ENCODE assay signal across 35 mouse cellular contexts in the genomic region with DNA sequence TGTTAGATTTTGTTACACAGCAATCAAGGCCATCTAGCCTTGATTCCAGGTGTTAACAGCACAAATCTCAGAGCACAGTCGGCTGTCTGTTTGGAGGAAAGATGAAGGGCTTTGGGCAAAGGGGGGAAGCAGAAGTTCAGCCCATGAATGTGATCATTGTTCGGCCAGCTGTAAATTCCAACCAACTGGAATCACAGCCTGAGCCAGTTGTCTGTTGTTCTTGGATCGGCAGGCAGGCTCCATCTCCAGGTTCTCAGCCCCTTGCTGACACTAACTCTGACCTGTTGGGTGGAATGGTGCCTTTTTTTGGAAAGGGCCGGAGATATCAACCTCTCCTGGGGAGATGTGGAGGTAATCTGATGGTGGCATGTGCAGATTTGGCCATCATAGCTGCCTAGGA. TPM values are rescaled to one million over a fixed set of nuclear protein-coding genes. Genes with fewer than 3 reads are reported as not detected.
DNase-seq lines count a peak whose midpoint lies in the region; ATAC-seq lines count a peak whose summit lies in the region.
"Had no signal": no experiment of that assay in that cellular context is flagged by ENCODE, and none has a peak within 500 bp of the region (broad histone marks: within the 10 kb centered on the region; RNA-seq: fewer than 3 reads in every experiment).

No protein-coding gene starts in this region.

- DNase-seq in embryonic facial prominence, embryonic 14.5 days (ENCODE audit: low spot score), result peak; percentile 10
- DNase-seq in embryonic facial prominence, embryonic 10.5 days (ENCODE audit: low spot score), result no peak
- DNase-seq in heart, postnatal 10 days, result peak; percentile 12
- DNase-seq in heart, postnatal 25 days (ENCODE audit: low spot score), result no peak
- peak; percentile 27 for DNase-seq in 3T3-L1 (ENCODE audit: low read depth, low spot score)
- peak; percentile 36 for DNase-seq in mesoderm, embryonic 11.5 days (ENCODE audit: low read depth, low spot score)
- DNase-seq in lung, postnatal 25 days (ENCODE audit: low spot score), result no peak
- DNase-seq: adrenal gland, adult 8-10 months; adrenal gland, postnatal 25 days; cerebellum, adult 11-12 months; cerebellum, adult 8-10 months; cerebellum, postnatal 14 days; embryo, embryonic 11 days; forebrain, postnatal 0 days; gastrocnemius, adult 2 months; gastrocnemius, postnatal 14 days; heart, adult 2 months; heart, postnatal 14 days; kidney, adult 2 months had no signal

- H3K9me3 ChIP-seq in embryonic facial prominence, embryonic 14.5 days (ENCODE audit: control insufficient read depth, low read length), result no peaks in the 10 kb centered on the region
- H3K9me3 ChIP-seq in embryonic facial prominence, embryonic 10.5 days, result no peaks in the 10 kb centered on the region
- H3K9me3 ChIP-seq: embryonic facial prominence, embryonic 15.5 days; heart, embryonic 15.5 days; hindbrain, embryonic 12.5 days; hindbrain, embryonic 15.5 days had no signal

- H3K27ac ChIP-seq in embryonic facial prominence, embryonic 14.5 days (replicated peaks; ENCODE audit: low read depth, low read length), result no peak overlapping the region
- H3K27ac ChIP-seq in embryonic facial prominence, embryonic 10.5 days (replicated peaks), result no peak overlapping the region
- H3K27ac ChIP-seq: embryonic facial prominence, embryonic 15.5 days; gastrocnemius, adult 2 months; heart, adult 2 months; heart, embryonic 15.5 days; hindbrain, embryonic 12.5 days; hindbrain, embryonic 15.5 days had no signal

- no peak for ATAC-seq in embryonic facial prominence, embryonic 14.5 days (ENCODE audit: low read depth)
- ATAC-seq: activated CD4-positive, CD25-positive, alpha-beta regulatory T cell, adult 4 months; forebrain, embryonic 14.5 days; forebrain, postnatal 0 days; intestine, postnatal 0 days had no signal

- H3K4me1 ChIP-seq in embryonic facial prominence, embryonic 14.5 days (ENCODE audit: control insufficient read depth, insufficient read depth, low read length), result 0 out of 2 replicates have a peak, but pooled peaks cover 7% of the 10 kb centered on the region
- no peaks in the 10 kb centered on the region for H3K4me1 ChIP-seq in embryonic facial prominence, embryonic 10.5 days
- H3K4me1 ChIP-seq: embryonic facial prominence, embryonic 15.5 days; hindbrain, embryonic 12.5 days; hindbrain, embryonic 15.5 days had no signal

- intact Hi-C loops in heart, postnatal 10 days (cut with DNase I), result no loop called here
- intact Hi-C loops in heart, postnatal 25 days (cut with DNase I), result no loop called here

- H3K36me3 ChIP-seq in embryonic facial prominence, embryonic 14.5 days (ENCODE audit: control insufficient read depth, insufficient read depth, low read length), result no peaks in the 10 kb centered on the region
- H3K36me3 ChIP-seq in embryonic facial prominence, embryonic 10.5 days (replicated peaks), result no peaks in the 10 kb centered on the region
- H3K36me3 ChIP-seq: embryonic facial prominence, embryonic 15.5 days; heart, embryonic 15.5 days; hindbrain, embryonic 12.5 days; hindbrain, embryonic 15.5 days had no signal

- WGBS in embryonic facial prominence, embryonic 14.5 days, result 39% methylated on average over 4 of the region's 4 CpGs
- WGBS in embryonic facial prominence, embryonic 10.5 days, result 52% methylated on average over 4 of the region's 4 CpGs

- H3K4me2 ChIP-seq in embryonic facial prominence, embryonic 14.5 days (ENCODE audit: low read depth, low read length), result no peak overlapping the region
- H3K4me2 ChIP-seq: embryonic facial prominence, embryonic 15.5 days; heart, embryonic 11.5 days; heart, embryonic 15.5 days; hindbrain, embryonic 12.5 days; hindbrain, embryonic 15.5 days had no signal

- H3K4me3 ChIP-seq in embryonic facial prominence, embryonic 14.5 days (ENCODE audit: low read depth, low read length), result no peak overlapping the region
- H3K4me3 ChIP-seq in embryonic facial prominence, embryonic 10.5 days, result no peak overlapping the region
- H3K4me3 ChIP-seq: embryonic facial prominence, embryonic 15.5 days; gastrocnemius, adult 2 months; heart, adult 2 months; heart, embryonic 15.5 days; hindbrain, embryonic 12.5 days; hindbrain, embryonic 15.5 days had no signal

- H3K27me3 ChIP-seq in embryonic facial prominence, embryonic 14.5 days (replicated peaks; ENCODE audit: control insufficient read depth, insufficient read depth, low read length), result no peaks in the 10 kb centered on the region
- H3K27me3 ChIP-seq in embryonic facial prominence, embryonic 10.5 days (replicated peaks; ENCODE audit: low read depth, poor library complexity, severe bottlenecking), result no peaks in the 10 kb centered on the region
- H3K27me3 ChIP-seq: embryonic facial prominence, embryonic 15.5 days; heart, embryonic 15.5 days; hindbrain, embryonic 12.5 days; hindbrain, embryonic 15.5 days had no signal

- H3K9ac ChIP-seq in embryonic facial prominence, embryonic 14.5 days (ENCODE audit: low read depth, low read length), result no peak overlapping the region
- H3K9ac ChIP-seq: embryonic facial prominence, embryonic 15.5 days; forebrain, postnatal 0 days; heart, embryonic 15.5 days; hindbrain, embryonic 12.5 days; hindbrain, embryonic 15.5 days had no signal

RNA-seq across cellular contexts. Expression of a gene that starts 28.6 kb away (rescaled TPM):
- polyA plus RNA-seq in embryonic facial prominence, embryonic 14.5 days (2014; fragmentation: Nextera tagmentation; extraction: Ambion mirVana), result 12.2 and 14.3 TPM in 2 replicates
- 12.9 and 14.8 TPM in 2 replicates for polyA plus RNA-seq in embryonic facial prominence, embryonic 10.5 days (2016; fragmentation: Nextera tagmentation; extraction: Ambion mirVana)
- total RNA-seq in heart, postnatal 10 days (2021), result 10 to 100 TPM; 30.7 to 35.7 TPM
- total RNA-seq in heart, postnatal 25 days (2021), result 10 to 100 TPM; 26.6 to 31.3 TPM

RNA-seq across cellular contexts. Expression of a gene that starts 47.8 kb away (rescaled TPM):
- not detected in 2 replicates for polyA plus RNA-seq in embryonic facial prominence, embryonic 14.5 days (2014; fragmentation: Nextera tagmentation; extraction: Ambion mirVana)
- not detected in 2 replicates for polyA plus RNA-seq in embryonic facial prominence, embryonic 10.5 days (2016; fragmentation: Nextera tagmentation; extraction: Ambion mirVana)
- total RNA-seq in heart, postnatal 10 days (2021), result not detected
- total RNA-seq in heart, postnatal 25 days (2021), result not detected
- total RNA-seq: adrenal gland, adult 8-10 months; adrenal gland, postnatal 25 days; ES-E14; forebrain, postnatal 0 days; gastrocnemius, adult 2 months; gastrocnemius, postnatal 14 days; gastrocnemius, postnatal 4 days; heart, adult 2 months; hematopoietic stem cell, adult 5-6 weeks had no signal
- polyA plus RNA-seq: activated CD4-positive, CD25-positive, alpha-beta regulatory T cell, adult 4 months; brain, embryonic 14.5 days; embryonic facial prominence, embryonic 11.5 days; embryonic facial prominence, embryonic 15.5 days; forebrain, embryonic 11.5 days; forebrain, embryonic 14.5 days; forebrain, postnatal 0 days; frontal cortex, adult 2 months; hindbrain, embryonic 12.5 days; hindbrain, embryonic 15.5 days; intestine, embryonic 14.5 days; intestine, postnatal 0 days had no signal

Comparison
In these comparisons a context has a peak if more than half of its experiments do, and no peak if none do; other contexts are left out.
1. DNase-seq: peak in embryonic facial prominence, embryonic 14.5 days (single experiment), heart, postnatal 10 days (2 of 2), 3T3-L1 (single experiment) and mesoderm, embryonic 11.5 days (single experiment); none in embryonic facial prominence, embryonic 10.5 days (single experiment), heart, postnatal 25 days (single experiment) and lung, postnatal 25 days (single experiment).